Mouse (Mus musculus): ENCODE data around the gene Alg2.

The Alg2 gene

DNA sequence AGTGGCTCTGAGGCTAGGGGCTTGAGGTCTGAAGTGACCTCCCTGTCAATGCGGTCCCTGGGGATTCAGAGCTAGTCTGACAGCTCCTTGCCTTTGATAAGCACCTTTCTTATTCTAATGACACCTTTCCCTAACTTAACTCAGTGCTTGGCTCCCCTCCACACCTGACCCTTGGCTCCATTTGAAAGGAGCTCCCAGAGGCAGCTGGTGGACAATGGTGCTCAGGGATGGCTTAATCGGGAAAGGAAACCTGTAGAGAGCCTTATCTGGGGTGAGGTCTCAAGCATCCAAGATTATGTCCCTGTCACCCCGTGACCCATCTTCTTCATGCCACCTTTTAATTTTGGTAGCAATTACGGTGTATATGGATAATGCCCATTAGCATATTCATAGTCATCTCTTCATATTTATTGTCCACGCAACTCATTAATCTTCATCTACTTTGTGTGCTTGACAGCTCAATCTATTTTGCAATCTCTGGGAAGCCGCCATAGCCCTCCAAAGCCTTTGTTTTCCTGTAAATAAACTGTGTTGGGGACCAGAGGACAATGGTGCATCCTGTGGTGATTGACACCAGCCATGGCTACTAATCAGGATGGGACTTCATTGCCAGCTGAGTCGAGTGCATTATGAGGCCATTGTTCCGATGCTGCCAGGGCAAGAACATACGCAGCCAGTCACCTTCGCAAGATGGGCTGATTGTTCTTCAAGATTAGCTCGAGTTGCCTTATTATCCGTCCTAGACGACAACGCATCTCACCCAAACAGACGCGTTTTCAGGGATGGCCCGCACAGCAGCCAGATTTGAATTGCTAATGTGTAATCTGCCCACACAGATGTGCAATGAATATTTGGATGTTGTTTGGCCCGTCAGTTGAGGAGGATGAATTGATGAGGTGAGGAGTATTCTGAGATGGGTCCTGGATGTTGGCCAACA, 24.3 kb downstream of the Alg2 start:
- DNase-seq (ENCODE audit: low spot score): no peak

DNA sequence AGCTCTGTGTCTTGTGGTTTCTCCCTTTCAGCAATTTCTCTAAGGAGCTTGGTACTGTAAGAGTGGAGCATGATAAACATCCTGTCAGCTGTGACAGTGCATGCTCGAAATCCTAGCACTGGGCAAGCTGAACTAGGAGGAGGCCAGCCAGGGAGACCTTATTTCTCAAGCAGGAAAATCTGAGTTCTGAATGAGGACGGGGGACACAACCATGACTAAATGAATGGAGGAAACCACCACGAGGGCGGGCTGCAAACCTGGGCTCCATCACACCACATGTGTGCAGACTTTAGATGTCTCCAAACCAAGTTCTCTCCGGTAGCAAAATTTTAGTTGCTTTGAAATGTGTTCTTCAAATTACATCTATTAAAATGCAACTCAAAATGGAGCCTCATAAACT, 25.0 kb downstream of the Alg2 start:
- no peak for DNase-seq (ENCODE audit: low spot score)

DNA sequence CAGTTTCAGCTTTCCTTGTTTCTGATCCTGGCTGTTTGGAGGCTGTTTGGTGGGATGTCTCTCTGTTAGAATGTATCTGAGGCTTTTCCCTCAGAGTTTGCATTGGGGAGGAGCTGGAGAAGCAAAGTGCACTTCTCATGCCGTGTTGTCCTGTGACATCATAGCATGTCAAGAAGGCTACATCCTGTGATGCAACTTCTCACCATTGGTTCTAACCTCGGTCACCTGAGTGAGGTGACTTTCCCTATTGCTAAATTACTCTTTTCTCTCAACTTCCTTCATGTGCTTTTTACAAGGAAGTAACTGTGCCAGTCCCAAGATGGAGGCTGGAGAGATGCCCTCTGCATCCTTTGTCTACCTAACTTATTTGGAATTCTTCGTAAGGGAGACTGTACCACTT, 25.6 kb downstream of the Alg2 start:
- DNase-seq (ENCODE audit: low spot score): no peak

DNA sequence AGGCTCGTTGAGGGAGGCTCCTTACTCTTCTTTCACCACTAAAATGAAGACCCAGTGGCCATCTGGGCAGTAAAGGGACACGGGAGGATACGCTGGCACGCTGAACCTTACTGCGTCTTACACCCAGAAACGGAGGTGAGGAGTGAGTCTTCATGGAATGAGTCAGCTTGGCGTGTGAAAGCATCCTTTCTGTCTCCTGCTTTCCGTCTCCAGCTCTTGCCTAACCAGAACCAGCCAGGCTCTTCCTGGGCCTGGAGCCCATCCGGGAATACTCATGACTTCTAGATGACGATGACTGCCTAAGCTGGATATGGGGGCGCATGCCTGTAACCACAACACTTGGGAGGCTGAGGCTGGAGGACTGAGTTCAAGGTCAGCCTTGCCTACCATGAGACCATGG, 33.2 kb downstream of the Alg2 start:
- no peak for DNase-seq (ENCODE audit: low spot score)

DNA sequence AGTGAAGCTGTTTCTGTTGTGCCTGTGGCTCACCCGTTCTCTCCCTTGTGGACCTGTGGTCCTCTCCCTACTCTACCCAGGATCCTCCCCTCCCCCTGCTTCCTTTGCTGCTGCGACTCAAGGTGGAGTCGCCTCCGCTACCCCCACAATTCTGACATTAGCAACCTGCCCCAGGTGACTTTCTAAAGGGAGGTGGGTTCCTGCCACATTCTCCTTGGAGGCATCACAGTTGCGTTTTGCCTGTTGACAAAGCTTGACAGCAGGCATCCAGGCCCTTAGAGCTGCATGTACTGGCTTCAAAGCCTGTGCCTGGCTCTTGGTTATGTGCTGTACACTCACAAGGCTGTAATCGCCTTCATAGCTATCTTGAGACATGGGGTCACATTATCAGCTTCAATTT, 35.2 kb downstream of the Alg2 start:
- no peak for DNase-seq (ENCODE audit: low spot score)

DNA sequence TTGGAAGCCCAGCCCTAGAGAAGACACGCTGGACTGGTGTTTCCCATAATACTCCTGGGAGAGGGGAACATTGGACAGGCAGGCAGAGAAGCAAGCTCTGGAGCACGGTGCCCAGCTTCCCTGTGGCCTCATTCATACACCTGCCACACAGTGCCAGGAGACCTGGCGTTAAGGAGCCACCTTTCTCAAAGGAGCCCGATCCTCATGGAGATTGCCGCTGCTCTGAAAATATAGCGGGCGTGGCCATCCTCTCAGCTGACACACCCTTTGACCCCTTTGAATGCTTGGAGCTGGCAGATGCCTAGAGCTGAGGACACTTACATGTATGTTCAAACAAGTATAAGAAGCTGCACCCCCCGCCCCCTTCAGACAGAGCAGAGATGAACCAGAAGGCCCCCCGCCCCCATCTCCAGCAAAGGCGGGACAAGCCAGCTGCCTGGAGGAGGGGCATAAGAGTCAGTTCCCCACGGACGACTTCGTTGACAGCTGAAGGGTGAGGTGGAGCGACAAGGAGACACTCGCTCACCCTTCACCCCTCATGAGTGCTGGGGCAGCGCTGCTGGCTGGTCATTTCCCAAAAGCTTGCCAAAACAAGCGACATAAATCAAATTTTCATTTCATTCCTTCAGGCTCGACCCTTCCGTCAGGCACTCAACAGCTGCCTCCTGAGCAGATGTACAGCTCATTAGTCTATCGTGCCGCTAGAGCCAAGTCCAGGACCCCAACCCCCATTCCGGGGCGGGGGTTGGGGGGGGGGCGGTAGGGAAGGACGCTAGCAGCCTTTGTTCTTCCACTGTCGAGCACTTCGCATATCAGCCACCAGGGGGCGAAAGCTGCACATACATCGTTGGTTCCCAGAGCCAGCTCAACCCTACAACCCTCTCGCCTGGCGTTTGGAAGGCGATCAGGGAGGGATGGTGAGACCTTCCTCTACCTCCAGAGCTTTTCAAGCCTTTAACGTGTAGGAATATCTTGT, 36.5 kb downstream of the Alg2 start:
- peak; percentile 67 for DNase-seq (ENCODE audit: low spot score)

DNA sequence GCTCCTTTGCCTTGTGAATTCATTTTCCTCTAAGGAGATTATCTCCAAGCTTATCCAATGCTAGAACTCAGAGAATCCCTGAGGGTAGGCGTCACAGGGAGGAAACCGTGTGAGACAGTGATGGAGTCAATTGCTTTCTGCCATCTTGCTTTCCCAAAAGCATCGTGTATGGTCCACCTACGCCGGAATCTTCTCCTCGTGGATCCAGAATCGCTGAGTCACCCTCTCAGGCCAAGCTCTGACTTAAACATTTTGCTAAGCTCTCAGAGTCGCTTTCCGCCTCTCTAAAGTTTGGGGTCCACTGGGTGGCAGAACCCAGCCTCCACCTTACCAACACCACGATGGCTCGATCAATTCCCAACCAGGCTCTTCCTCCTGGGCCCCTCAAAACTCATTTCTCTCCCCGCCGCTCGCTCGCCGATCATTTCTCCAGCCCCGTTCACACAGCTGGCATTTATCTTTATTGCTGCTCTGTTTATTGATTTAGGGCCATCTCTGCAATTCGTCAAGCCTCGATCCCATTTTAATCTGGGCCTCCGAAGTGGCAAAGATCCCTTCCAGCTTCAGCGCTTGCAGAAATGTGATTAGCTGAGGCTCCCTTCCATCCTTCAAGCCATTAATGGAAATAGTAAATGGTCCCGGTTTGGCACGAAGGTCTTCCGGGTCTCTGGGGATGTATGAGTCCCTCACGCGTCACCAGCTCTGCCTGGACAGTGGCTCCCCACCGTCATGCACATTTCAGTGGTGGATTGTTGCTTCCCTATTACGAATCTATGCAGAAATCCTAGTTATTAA, 38.4 kb downstream of the Alg2 start:
- no peak for DNase-seq (ENCODE audit: low spot score)

DNA sequence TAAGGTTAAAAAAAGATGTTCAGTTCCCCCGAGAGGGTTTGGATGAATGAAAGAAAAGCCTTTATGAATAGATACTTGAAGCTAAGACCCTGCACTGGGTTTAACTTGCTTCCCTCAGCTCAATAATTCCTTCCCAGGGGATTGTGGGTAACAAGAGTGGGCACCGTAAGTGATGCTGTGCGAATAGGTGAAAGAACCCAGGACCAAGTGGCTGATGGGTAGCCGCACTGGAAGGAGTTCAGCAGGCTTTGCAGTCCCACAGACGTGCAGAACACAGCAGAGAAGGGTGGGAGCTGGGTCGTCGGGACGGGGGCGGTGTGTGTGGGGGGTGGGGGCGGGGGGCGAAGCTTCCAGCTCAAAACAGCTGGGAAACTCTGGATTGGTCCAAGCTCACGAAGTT, 39.0 kb downstream of the Alg2 start:
- no peak for DNase-seq (ENCODE audit: low spot score)

DNA sequence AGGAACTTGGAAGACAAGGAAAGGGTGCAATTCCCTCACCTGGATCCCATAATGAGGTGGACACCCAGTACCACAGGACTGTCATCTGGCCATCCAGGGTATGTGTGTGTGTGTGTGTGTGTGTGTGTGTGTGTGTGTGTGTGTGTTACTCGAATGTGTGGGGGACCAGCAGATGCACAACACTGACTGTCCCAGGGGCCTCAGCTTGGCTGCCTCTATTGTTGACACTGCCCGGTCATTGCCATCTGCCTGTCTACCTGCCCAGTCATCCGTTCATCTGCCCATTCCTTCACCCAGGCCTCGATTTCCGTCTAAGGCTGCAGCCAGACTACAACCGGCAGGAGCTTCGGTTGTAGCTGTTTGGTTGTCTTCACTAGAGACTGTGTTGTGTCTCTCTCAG, 41.4 kb downstream of the Alg2 start:
- no peak for DNase-seq (ENCODE audit: low spot score)

DNA sequence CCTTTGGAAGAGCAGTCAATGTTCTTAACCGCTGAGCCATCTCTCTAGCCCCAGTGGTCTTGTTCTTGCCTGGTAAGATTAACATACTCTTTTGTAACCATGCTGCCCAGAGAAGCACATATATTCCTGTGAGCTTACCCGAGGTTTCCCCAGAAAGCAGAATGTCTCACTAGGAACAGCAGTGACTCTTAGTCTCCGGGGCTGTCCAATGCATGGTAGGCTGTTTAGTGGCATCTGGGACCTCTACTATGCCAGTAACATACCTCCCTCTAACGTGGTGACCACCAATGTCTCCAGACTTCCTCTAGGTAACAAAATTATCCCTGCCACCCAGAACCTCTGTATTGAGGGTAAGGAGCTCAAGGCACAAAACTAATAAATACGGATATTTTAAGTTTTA, 43.1 kb downstream of the Alg2 start:
- DNase-seq (ENCODE audit: low spot score): no peak

DNA sequence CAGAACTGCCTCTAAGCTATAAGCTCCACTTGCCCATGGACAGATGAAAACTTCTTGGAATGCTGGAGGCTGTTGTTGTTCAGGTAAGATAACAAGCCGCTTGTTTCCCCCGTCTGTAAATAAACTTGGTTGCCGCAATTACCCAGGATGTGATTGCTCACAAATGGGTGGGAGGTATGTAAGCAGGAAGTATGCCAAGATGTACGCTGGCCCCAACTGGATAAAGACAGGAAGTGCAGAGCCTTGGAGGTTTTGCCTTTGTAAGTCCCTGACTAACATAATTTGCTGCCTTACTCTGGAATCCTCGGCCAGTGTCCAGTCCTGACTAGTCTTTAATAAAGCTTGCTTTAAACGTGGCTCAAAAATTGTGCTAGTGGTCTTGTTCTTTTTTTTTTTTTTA, 43.6 kb downstream of the Alg2 start:
- DNase-seq (ENCODE audit: low spot score): no peak

DNA sequence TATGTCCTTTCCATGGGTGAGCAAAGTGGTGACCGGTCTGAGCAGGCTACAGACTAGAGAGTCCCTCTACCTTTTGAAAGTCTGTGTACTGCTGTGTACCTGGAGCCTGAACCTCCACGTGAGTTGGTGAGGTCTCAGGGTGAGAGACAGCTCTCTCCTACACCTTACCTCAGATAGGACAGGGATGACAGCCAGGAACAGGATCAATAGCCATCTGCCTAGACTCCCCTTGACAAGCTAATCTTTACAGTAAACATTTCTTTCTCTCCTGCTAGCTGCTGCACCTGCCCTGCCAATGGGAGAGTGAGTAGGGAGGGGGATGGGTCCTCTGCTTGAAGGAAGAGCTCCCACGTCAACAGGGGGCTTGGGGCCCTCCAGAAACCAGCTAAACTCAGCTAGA, 46.5 kb downstream of the Alg2 start:
- no peak for DNase-seq (ENCODE audit: low spot score)

DNA sequence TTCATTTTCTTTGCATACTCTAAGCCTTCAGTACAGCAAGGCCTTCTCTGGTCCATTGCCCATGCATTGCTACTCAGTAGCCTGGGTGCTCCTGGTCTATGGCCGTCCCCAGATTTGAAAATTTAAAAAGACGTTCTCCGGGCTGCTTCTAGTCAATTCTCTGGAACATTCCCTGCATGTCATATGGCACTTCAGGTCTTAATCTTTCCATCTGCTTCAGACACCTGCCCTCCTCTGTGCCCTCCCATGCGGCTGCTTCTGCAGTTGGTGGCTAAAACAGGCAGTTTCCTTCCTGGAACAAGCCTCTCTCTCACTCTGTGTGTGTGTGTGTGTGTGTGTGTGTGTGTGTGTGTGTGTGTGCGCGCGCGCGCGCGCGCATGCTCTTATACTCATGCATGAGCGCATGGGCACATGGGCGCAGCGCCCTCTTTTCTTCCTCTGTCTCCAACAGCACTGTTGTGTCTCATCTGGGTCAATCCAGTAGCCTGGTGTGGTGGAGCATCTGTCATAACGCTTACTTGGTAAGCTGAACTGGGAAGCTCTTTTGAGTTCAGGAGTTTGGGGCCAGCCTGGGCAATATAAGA, 48.8 kb downstream of the Alg2 start:
- DNase-seq (ENCODE audit: low spot score): no peak

DNA sequence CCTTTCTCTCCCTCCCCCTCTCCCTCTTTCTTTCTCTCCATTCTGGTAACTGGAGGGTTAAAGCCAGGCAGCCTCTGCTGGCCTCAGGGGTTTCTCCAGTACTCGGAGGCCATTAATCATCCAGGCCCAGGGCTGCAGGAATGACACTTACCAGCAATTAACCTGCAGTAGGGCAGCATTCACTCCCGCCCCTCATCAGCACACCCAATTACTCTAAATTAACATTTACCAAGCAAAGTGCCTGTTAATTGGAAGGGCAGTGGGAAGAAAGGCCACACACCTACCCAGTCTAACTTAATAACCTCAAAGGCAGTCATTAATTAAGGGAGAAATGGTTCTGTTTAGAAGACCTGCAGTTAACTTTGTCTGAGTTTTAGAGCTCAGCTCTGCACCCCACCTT, 49.8 kb downstream of the Alg2 start:
- no peak for DNase-seq (ENCODE audit: low spot score)

DNA sequence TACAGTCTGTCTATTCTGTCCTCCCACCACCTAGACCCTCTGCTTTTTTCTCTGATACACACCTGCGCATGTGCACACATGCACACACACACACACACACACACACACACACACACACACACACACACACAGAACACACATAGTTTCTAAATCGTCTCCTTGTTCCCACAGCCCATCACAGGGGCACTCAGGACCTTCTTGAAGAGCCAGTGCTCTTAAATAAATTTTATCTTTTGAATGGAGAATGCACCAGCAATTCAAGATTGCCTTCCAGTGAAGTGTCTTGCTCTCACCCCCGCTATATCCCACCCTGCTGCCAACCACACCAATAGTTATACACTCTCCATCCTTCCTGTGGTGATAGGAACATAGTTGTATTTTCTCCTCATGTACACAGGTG, 51.2 kb downstream of the Alg2 start:
- DNase-seq (ENCODE audit: low spot score): no peak

DNA sequence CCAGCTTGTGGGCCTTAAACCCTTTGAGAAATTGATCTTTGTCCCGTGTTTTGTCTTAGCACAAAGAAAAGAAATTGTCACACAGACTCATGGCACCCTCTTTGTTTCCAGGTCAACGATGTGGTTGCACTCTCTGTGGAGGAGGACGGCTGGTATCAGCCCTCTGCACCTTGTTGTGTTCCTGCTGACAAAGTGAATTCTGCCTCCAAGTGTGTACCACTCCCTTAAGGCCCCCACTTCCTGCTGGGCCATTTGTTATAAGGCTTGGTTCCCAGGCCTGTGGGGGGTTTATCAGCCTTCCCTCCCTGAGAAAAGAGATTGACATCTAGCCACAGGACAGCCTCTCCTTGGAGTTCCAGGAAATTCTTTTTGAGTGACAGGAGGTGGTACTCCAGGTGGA, 51.9 kb downstream of the Alg2 start:
- no peak for DNase-seq (ENCODE audit: low spot score)

DNA sequence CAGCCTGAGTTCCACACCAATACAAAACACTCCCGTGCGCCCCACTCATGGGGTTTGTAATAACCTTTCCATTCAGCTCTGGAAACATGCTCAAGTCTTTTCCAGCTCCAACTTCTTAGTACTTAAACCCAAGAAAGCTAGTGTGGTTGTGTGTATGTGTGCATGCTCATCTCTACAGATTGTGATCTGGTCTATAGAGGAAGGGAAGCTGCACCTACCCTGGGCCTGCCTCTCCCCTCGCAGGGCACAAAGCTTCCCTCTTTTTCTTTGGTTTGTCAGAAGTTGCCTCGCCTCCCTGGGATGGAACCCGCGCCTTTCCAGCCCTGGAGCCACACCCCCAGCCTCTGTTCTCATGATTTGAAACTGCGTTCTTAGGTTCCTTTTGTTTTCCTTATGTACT, 53.9 kb downstream of the Alg2 start:
- no peak for DNase-seq (ENCODE audit: low spot score)

DNA sequence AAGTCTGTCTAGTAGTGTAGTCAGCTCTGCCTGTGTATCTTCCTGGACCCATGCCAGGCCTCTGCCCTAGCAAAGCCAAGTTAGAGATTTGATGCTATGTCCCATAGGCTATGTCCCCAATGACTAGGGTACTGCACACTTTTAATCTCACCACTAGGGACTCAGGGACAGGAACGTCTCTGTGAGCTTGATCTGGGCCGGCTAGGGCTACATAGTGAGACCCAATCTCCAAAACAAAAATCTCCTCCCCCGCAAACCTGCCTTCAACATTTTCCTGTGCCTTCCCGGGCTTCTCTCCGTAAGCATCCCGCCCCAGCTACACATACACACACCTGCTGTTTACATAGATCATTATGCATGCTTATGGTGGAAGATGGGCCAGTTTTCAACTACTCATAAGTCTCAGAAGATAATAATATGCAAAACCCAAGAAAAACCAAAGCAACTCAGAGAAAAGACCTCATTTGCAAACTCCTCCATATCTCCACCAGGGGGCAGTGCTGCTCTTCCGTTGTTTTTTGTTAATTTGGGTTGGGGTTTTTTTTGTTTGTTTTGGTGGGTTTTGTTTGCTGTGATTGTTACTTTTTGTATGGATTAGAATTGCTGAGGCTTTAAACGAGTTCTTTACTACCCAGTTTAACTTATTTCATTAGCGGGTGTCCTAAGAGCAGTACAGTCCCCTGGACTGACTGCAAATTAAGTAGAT, 54.7 kb downstream of the Alg2 start:
- DNase-seq (ENCODE audit: low spot score): no peak

DNA sequence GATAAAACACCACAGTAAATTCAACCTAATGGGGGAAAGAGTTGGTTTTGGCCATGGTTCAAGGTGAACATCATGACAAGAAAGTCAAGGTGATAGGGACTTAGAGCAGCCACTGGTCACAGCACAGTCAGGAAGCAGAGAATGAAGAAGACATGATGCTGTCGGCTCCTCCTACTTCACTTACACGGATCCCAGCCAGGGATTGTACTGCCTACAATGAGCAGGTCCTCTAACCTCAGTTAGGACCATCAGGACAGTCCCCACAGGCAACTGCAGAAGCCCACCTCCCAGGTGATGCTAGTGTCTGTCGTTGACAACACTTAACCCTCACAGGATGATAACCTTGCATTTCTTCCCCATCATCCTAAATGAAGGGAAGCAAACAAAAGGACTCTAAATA, 56.3 kb downstream of the Alg2 start:
- DNase-seq (ENCODE audit: low spot score): no peak
